Mouse (Mus musculus): ENCODE data around the gene Farp1.

Farp1 gene

GRCm38 (mm10) chr14:121256896-121257295, 221.9 kb downstream of the Farp1 start:
- no peak for DNase-seq (ENCODE audit: low read depth in 2 of 2, low spot score in 2 of 2)

GRCm38 (mm10) chr14:121259332-121259731, 224.3 kb downstream of the Farp1 start:
- no peak for DNase-seq (ENCODE audit: low read depth in 2 of 2, low spot score in 2 of 2)

- peak in 1 of 2 experiments; percentile 30 for DNase-seq (ENCODE audit: low read depth in 2 of 2, low spot score in 2 of 2)
Observed at GRCm38 (mm10) chr14:121259789-121260188, 224.8 kb downstream of the Farp1 start.

GRCm38 (mm10) chr14:121261229-121261879, 226.4 kb downstream of the Farp1 start:
- no peak for DNase-seq (ENCODE audit: low read depth in 2 of 2, low spot score in 2 of 2)

- DNase-seq (ENCODE audit: low read depth in 2 of 2, low spot score in 2 of 2), result no peak
Observed at GRCm38 (mm10) chr14:121262606-121263005, 227.6 kb downstream of the Farp1 start.

GRCm38 (mm10) chr14:121263912-121264311, 228.9 kb downstream of the Farp1 start:
- DNase-seq (ENCODE audit: low read depth in 2 of 2, low spot score in 2 of 2), result no peak

GRCm38 (mm10) chr14:121264453-121264852, 229.5 kb downstream of the Farp1 start:
- no peak for DNase-seq (ENCODE audit: low read depth in 2 of 2, low spot score in 2 of 2)

- no peak for DNase-seq (ENCODE audit: low read depth in 2 of 2, low spot score in 2 of 2)
Observed at GRCm38 (mm10) chr14:121267801-121268200, 232.8 kb downstream of the Farp1 start.

DNA sequence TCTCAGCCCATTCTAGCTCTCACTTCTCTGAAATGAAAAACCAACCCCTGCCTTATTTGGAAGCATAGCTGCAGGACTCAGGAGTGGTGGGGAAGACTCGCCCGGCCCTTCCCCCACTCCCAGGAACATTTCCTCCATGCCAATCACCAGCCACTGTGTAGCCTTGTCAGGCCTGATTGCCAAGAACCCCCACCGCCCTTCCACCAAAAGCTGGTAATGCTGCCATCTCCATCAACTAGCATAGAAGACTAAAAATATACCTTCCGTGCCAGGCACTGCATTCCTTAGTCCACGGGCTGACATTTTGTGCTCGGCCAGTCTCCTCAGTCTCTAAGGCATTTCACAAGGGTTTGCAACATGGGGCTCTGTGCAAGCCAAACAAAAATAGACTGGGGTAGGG, 235.5 kb downstream of the Farp1 start:
- no peak for DNase-seq (ENCODE audit: low read depth in 2 of 2, low spot score in 2 of 2)

- DNase-seq (ENCODE audit: low read depth in 2 of 2, low spot score in 2 of 2), result no peak
Observed at GRCm38 (mm10) chr14:121274985-121275384, 240.0 kb downstream of the Farp1 start.

DNA sequence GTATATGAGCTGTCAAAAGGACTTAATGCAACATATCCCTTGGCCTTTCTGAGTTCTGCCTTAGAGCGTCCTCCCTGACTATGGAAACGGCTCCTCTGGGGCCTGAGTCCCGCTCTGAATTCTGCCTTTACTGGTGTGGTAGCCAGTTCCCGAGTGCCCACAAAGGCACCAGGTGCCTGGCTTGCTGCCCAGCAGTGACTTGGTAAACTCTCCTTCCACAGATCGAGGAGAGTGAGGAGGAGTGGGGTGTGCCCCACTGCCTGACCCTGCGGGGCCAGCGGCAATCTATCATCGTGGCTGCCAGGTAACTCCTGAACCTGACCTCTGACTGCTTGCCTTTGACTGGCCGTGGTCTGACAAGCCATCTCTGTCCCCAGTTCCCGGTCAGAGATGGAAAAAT, 241.0 kb downstream of the Farp1 start:
- DNase-seq (ENCODE audit: low read depth in 2 of 2, low spot score in 2 of 2), result no peak

GRCm38 (mm10) chr14:121279106-121279505, 244.1 kb downstream of the Farp1 start:
- peak; percentile 66 to 71 for DNase-seq (ENCODE audit: low read depth in 2 of 2, low spot score in 2 of 2)

DNA sequence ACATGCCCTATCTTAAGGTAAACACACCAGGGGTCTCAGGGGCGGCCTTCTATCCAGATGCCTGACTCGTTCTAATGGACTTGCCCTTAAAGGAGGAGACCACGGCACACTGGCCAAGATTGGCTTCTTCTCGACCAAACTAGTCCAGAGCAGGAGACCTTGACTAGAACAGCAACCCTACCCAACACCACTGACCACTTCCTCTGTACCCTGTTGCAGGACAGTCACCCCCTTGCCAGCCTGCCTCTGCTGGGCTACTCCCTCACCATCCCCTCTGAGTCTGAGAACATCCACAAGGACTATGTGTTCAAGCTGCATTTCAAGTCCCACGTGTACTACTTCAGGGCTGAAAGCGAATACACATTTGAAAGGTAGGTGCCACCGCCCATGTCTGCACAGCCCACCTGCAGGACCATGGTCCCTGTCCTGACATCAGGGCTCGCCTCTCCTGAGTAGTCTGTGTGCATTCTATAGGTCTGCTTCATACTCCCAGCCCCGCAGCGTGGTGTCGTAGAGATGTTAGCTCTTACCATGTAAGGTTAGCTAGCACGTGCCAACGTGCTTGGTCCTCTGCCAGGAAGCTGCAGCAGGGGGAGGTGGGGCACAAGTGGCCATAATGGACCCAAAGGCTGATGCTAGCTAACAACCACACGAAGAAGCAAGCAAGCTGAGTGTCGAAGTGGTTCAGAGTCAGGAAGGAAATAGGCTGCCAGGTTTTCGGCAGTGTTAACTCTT, 245.8 kb downstream of the Farp1 start:
- no peak for DNase-seq (ENCODE audit: low read depth in 2 of 2, low spot score in 2 of 2)

GRCm38 (mm10) chr14:121281336-121281710, 246.3 kb downstream of the Farp1 start:
- DNase-seq (ENCODE audit: low read depth in 2 of 2, low spot score in 2 of 2), result no peak

GRCm38 (mm10) chr14:121285379-121286120, 250.6 kb downstream of the Farp1 start:
- DNase-seq (ENCODE audit: low read depth in 2 of 2, low spot score in 2 of 2), result no peak

- DNase-seq (ENCODE audit: low read depth in 2 of 2, low spot score in 2 of 2), result no peak
Observed at GRCm38 (mm10) chr14:121291881-121292280, 256.9 kb downstream of the Farp1 start.

- DNase-seq (ENCODE audit: low read depth in 2 of 2, low spot score in 2 of 2), result no peak
Observed at GRCm38 (mm10) chr14:121292391-121292790, 257.4 kb downstream of the Farp1 start.

DNA sequence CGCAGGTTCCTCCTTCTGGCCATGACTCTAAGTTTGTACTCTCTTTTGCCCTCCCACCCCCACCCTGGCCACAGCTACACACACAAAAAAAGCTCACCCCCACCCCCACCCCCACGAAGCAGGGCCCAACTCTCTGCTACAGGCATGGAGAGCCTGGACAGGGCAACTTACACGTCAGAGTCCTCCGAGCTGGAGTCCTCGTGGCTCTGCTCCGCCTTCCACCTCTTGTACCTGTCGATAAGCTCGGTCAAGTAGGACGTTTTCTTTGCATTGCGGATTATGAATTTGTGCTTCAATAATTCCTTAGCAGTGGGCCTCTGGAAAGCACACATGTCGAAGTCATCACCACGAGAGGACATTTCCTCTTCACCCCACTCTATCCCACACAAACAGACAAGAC, 259.5 kb downstream of the Farp1 start:
- no peak for DNase-seq (ENCODE audit: low read depth in 2 of 2, low spot score in 2 of 2)

DNA sequence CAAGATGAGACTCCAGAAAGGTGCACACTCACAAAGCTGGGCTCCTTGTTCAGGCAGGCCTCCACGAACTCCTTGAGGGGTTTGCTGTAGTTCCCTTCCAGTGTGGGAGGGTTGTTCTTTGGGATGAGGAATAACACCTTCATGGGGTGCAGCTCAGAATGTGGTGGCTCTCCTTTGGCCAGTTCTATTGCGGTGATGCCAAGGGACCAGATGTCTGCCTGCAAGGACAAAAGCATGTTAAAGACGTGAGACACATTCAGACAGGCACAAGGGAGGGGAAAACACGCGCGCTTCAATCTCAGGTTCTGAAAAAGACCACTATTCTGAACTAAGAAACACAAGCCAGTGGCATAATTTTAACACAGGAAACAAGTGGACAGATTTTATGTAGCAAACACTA, 262.1 kb downstream of the Farp1 start:
- no peak for DNase-seq (ENCODE audit: low read depth in 2 of 2, low spot score in 2 of 2)

DNA sequence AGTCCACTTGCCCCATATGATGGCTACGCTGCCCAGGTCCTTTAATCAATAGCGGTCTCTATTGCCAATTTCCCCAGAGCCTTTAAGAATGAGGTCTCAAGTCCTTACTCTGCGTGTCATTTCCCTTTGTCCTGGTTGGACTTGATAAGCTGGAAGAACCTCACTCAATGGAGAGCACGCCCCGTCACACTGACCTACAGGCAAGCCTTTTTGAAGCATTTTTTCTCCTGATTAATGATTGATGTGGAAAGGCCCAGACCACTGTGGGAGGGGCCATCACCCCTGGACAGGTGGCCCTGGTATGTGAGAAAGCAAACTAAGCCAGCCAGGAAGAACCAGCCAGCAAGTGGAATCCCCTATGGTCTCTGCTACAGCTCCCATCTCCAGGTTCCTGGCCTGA, 263.5 kb downstream of the Farp1 start:
- DNase-seq (ENCODE audit: low read depth in 2 of 2, low spot score in 2 of 2), result no peak

GRCm38 (mm10) chr14:121299093-121299492, 264.1 kb downstream of the Farp1 start:
- no peak for DNase-seq (ENCODE audit: low read depth in 2 of 2, low spot score in 2 of 2)

DNA sequence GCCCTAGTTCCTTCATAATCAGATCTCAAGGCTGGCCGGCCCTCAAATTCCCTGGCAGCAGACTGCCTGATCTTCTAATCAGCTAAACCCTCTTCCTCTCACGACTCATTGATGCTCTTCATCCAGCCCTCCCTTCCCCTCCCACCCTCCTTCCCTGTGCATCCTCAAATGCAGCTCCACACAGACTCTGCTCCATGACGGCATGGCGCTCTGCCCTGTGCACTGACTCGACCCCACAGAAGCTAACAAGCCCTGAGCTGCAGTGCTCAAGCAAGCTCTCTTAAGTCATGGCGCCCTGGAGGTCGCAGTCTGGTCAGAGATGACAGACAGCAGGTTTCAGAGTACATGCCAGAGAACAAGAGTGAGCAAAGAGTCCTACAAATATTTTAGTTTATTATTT, 269.5 kb downstream of the Farp1 start:
- DNase-seq (ENCODE audit: low read depth in 2 of 2, low spot score in 2 of 2), result no peak
